Mouse (Mus musculus): ENCODE data around the gene Ly6g5c. TPM values are rescaled to one million over a fixed set of nuclear protein-coding genes. Genes with fewer than 3 reads are reported as not detected.
"Not testable (repeated sequence)": the region's sequence is repeated elsewhere in the genome, so short reads cannot be mapped to it uniquely, and the experiment has no call there.

The Ly6g5c gene
- total and polyA plus RNA-seq, 3 experiments, result not detected

GRCm38 (mm10) chr17:35121143-35121799 is 13.2 kb downstream of the Ly6g5c start, which contains the start of gene Gpank1 (continued):
- TF ChIP-seq HCFC1 (IDR thresholded peaks at IDR 0.05; ENCODE audit: low read depth, low read length) (peak; percentile 97), ZC3H11A (IDR thresholded peaks at IDR 0.05; ENCODE audit: low read depth, low read length) (no peak), MAZ (IDR thresholded peaks at IDR 0.05; ENCODE audit: low read depth, low read length) (peak; percentile 88), TBP (conservative IDR thresholded peaks at IDR 0.05; ENCODE audit: low read depth, low read length) (peak; percentile 61; the same call in 1 of the 2 replicates), CHD1 (IDR thresholded peaks at IDR 0.05; ENCODE audit: low read depth, low read length) (no peak), MAX (IDR thresholded peaks at IDR 0.05; ENCODE audit: low read length) (0 out of 2 replicates have a peak, but pooled peaks have one; percentile 47), SIN3A (IDR thresholded peaks at IDR 0.05; ENCODE audit: low read length) (peak; percentile 93), RCOR1 (conservative IDR thresholded peaks at IDR 0.05; ENCODE audit: low read depth, low read length) (no peak), TCF12 (IDR thresholded peaks at IDR 0.05; ENCODE audit: low read depth, low read length) (peak; percentile 69; the same call in 1 of the 2 replicates), CTCF (conservative IDR thresholded peaks at IDR 0.05 in 1 of 2, IDR thresholded peaks at IDR 0.05 in 1 of 2; ENCODE audit: low read depth in 2 of 2, low read length in 2 of 2) (no peak), MXI1 (IDR thresholded peaks at IDR 0.05; ENCODE audit: low read depth, low read length) (0 out of 2 replicates have a peak, but pooled peaks have one; percentile 9), MAFK (IDR thresholded peaks at IDR 0.05; ENCODE audit: insufficient replicate concordance, low read length) (no peak), ETS1 (conservative IDR thresholded peaks at IDR 0.05; ENCODE audit: low read depth, low read length) (no peak), MYC (IDR thresholded peaks at IDR 0.05; ENCODE audit: low read depth, low read length) (no peak; the same call in 1 of the 2 replicates), POLR2AphosphoS2 (IDR thresholded peaks at IDR 0.05; ENCODE audit: low read depth, low read length) (no peak)

GRCm38 (mm10) chr17:35121871-35122303 is 13.8 kb downstream of the Ly6g5c start, which contains the start of gene Csnk2b:
Csnk2b (minus strand) TSS chr17:35122053.
- TF ChIP-seq TCF12 (IDR thresholded peaks at IDR 0.05; ENCODE audit: low read depth, low read length) (no peak), E2F4 (IDR thresholded peaks at IDR 0.05; ENCODE audit: insufficient replicate concordance, low read depth, low read length) (0 out of 2 replicates have a peak, but pooled peaks have one; percentile 49), MAZ (IDR thresholded peaks at IDR 0.05; ENCODE audit: low read depth, low read length) (no peak), NRF1 (IDR thresholded peaks at IDR 0.05; ENCODE audit: low read depth, low read length) (peak; percentile 81), MAFK (IDR thresholded peaks at IDR 0.05; ENCODE audit: insufficient replicate concordance, low read length) (no peak), TBP (conservative IDR thresholded peaks at IDR 0.05; ENCODE audit: low read depth, low read length) (no peak), SMC3 (IDR thresholded peaks at IDR 0.05; ENCODE audit: low read depth, low read length) (no peak), MEF2A (IDR thresholded peaks at IDR 0.05; ENCODE audit: borderline replicate concordance, low read depth, low read length) (no peak), SIN3A (IDR thresholded peaks at IDR 0.05; ENCODE audit: low read length) (no peak), RAD21 (IDR thresholded peaks at IDR 0.05; ENCODE audit: low read depth, low read length) (peak; percentile 29), CTCF (conservative IDR thresholded peaks at IDR 0.05 in 1 of 2, IDR thresholded peaks at IDR 0.05 in 1 of 2; ENCODE audit: low read depth in 2 of 2, low read length in 2 of 2) (peak in 1 of 2 experiments; percentile 43; a peak in 2 of 4 replicates), MYC (IDR thresholded peaks at IDR 0.05; ENCODE audit: low read depth, low read length) (no peak), HCFC1 (IDR thresholded peaks at IDR 0.05; ENCODE audit: low read depth, low read length) (no peak), ZNF384 (IDR thresholded peaks at IDR 0.05; ENCODE audit: low read depth, low read length) (no peak)
- peak; percentile 66 for DNase-seq (ENCODE audit: extremely low read depth)

DNA sequence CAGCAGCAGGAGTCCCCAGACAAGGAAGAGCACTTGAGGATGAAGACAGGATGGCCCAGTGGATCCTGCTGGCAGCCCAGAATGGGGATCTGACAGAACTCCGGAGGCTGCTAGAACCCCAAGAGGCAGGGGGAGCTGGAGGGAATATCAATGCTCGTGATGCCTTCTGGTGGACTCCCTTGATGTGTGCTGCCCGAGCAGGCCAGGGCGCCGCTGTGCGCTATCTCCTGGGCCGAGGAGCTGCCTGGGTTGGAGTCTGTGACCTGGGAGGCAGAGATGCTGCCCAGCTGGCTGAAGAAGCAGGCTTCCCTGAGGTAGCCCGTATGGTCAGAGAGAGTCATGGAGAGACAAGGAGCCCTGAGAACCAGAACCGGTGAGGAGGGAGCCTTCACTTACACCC is 15.2 kb downstream of the Ly6g5c start:
- H3K4me2 ChIP-seq (ENCODE audit: insufficient read depth, low read depth, poor library complexity, severe bottlenecking); H3K27me3 ChIP-seq (replicated peaks); dilution Hi-C loops (cut with MboI; ENCODE audit: extremely low pct_ligation_motif_present, extremely low pct_unique_long_range_greater_than_20kb, low sequenced_read_pairs); H3K27ac ChIP-seq (ENCODE audit: insufficient read depth, low read depth); in situ Hi-C loops (cut with MboI; ENCODE audit: low pct_ligation_motif_present, low pct_unique_long_range_greater_than_20kb, low sequenced_read_pairs); H3K9ac ChIP-seq (ENCODE audit: insufficient read depth, low read depth); H3K4me3 ChIP-seq (replicated peaks in 1 of 3; ENCODE audit: low read depth in 2 of 3, low read length in 2 of 3, poor library complexity in 1 of 3); H3K9me3 ChIP-seq (replicated peaks; ENCODE audit: low read length); DNase-seq (ENCODE audit: extremely low read depth): not testable (repeated sequence)
- Histone ChIP-seq H3K79me2 (replicated peaks; ENCODE audit: control insufficient read depth, extremely low read depth, insufficient read depth, poor library complexity, severe bottlenecking) (peaks cover 51% of the 10 kb centered on the region), H3K36me3 (replicated peaks in 1 of 2; ENCODE audit: control insufficient read depth in 1 of 2, insufficient read depth in 1 of 2, low read length in 1 of 2) (peaks cover 28 to 42% of the 10 kb centered on the region in 2 experiments), H3K4me1 (ENCODE audit: control insufficient read depth in 1 of 2, insufficient read depth in 2 of 2) (peaks cover 5 to 55% of the 10 kb centered on the region in 2 experiments)

More at GRCm38 (mm10) chr17:35121871-35122303, 13.8 kb downstream of the Ly6g5c start, which contains the start of gene Csnk2b:
- H3K9ac ChIP-seq (ENCODE audit: insufficient read depth, low read depth), result peak within 1 kb of the TSS; percentile 95
- peaks cover 34 to 46% of the 10 kb centered on the region in 2 experiments for H3K36me3 ChIP-seq (replicated peaks in 1 of 2; ENCODE audit: control insufficient read depth in 1 of 2, insufficient read depth in 1 of 2, low read length in 1 of 2)
- H3K27ac ChIP-seq (ENCODE audit: insufficient read depth, low read depth), result peak within 1 kb of the TSS; percentile 83
- H3K4me3 ChIP-seq (replicated peaks in 1 of 3; ENCODE audit: low read depth in 2 of 3, low read length in 2 of 3, poor library complexity in 1 of 3), result peak within 1 kb of the TSS; percentile 95 to 99 (median 98)
- H3K27me3 ChIP-seq (replicated peaks), result no peaks in the 10 kb centered on the region
- H3K4me2 ChIP-seq (ENCODE audit: insufficient read depth, low read depth, poor library complexity, severe bottlenecking), result peak within 1 kb of the TSS; percentile 69
- peaks cover 40% of the 10 kb centered on the region for H3K79me2 ChIP-seq (replicated peaks; ENCODE audit: control insufficient read depth, extremely low read depth, insufficient read depth, poor library complexity, severe bottlenecking)
- peaks cover 0 to 44% of the 10 kb centered on the region in 2 experiments; a peak in 2 of 4 replicates for H3K4me1 ChIP-seq (ENCODE audit: control insufficient read depth in 1 of 2, insufficient read depth in 2 of 2)
- in situ Hi-C loops (cut with MboI; ENCODE audit: low pct_ligation_motif_present, low pct_unique_long_range_greater_than_20kb, low sequenced_read_pairs) (no loop called here), dilution Hi-C loops (cut with MboI; ENCODE audit: extremely low pct_ligation_motif_present, extremely low pct_unique_long_range_greater_than_20kb, low sequenced_read_pairs) (no loop called here)
- H3K9me3 ChIP-seq (replicated peaks; ENCODE audit: low read length), result no peaks in the 10 kb centered on the region
